Mouse (Mus musculus): ENCODE results near the gene Osgin1.

The Osgin1 gene

GRCm38 (mm10) chr8:119442013-119442412 is 8.1 kb downstream of the Osgin1 start:
- no peak for DNase-seq (ENCODE audit: extremely low spot score, low read depth, low spot score)

GRCm38 (mm10) chr8:119442970-119443369 is 9.0 kb downstream of the Osgin1 start:
- no peak for DNase-seq (ENCODE audit: extremely low spot score, low read depth, low spot score)

- peak; percentile 62 for DNase-seq (ENCODE audit: extremely low spot score, low read depth, low spot score)
These were observed 12.5 kb downstream of the Osgin1 start, which contains the start of gene Necab2 for GRCm38 (mm10) chr8:119446211-119446989. Gene Necab2 (plus strand): TSS chr8:119446719.

GRCm38 (mm10) chr8:119446990-119447780 is 13.3 kb downstream of the Osgin1 start:
- no peak for DNase-seq (ENCODE audit: extremely low spot score, low read depth, low spot score)

GRCm38 (mm10) chr8:119447781-119448170 is 13.9 kb downstream of the Osgin1 start:
- no peak for DNase-seq (ENCODE audit: extremely low spot score, low read depth, low spot score)

GRCm38 (mm10) chr8:119449627-119450026 is 15.7 kb downstream of the Osgin1 start:
- DNase-seq (ENCODE audit: extremely low spot score, low read depth, low spot score), result no peak

GRCm38 (mm10) chr8:119451131-119451530 is 17.2 kb downstream of the Osgin1 start:
- DNase-seq (ENCODE audit: extremely low spot score, low read depth, low spot score), result no peak

GRCm38 (mm10) chr8:119452919-119453318 is 19.0 kb downstream of the Osgin1 start:
- no peak for DNase-seq (ENCODE audit: extremely low spot score, low read depth, low spot score)

- DNase-seq (ENCODE audit: extremely low spot score, low read depth, low spot score), result no peak
These were observed 22.1 kb downstream of the Osgin1 start for GRCm38 (mm10) chr8:119456045-119456444.

- DNase-seq (ENCODE audit: extremely low spot score, low read depth, low spot score), result no peak
These were observed 25.8 kb downstream of the Osgin1 start for GRCm38 (mm10) chr8:119459724-119460123.

- DNase-seq (ENCODE audit: extremely low spot score, low read depth, low spot score), result no peak
These were observed 27.4 kb downstream of the Osgin1 start for GRCm38 (mm10) chr8:119461356-119461755.

- no peak for DNase-seq (ENCODE audit: extremely low spot score, low read depth, low spot score)
These were observed 29.8 kb downstream of the Osgin1 start for GRCm38 (mm10) chr8:119463709-119464108.

- no peak for DNase-seq (ENCODE audit: extremely low spot score, low read depth, low spot score)
These were observed 32.2 kb downstream of the Osgin1 start for GRCm38 (mm10) chr8:119466105-119466504.

- no peak for DNase-seq (ENCODE audit: extremely low spot score, low read depth, low spot score)
These were observed 32.9 kb downstream of the Osgin1 start for GRCm38 (mm10) chr8:119466794-119467193.

GRCm38 (mm10) chr8:119468091-119468490 is 34.2 kb downstream of the Osgin1 start:
- no peak for DNase-seq (ENCODE audit: extremely low spot score, low read depth, low spot score)

GRCm38 (mm10) chr8:119478684-119479083 is 44.8 kb downstream of the Osgin1 start:
- DNase-seq (ENCODE audit: extremely low spot score, low read depth, low spot score), result no peak

GRCm38 (mm10) chr8:119484145-119484896 is 50.4 kb downstream of the Osgin1 start:
- no peak for DNase-seq (ENCODE audit: extremely low spot score, low read depth, low spot score)

GRCm38 (mm10) chr8:119487093-119487492 is 53.2 kb downstream of the Osgin1 start:
- DNase-seq (ENCODE audit: extremely low spot score, low read depth, low spot score), result no peak
